Mouse (Mus musculus): ENCODE data around the gene Chordc1.
"Not testable (repeated sequence)": the region's sequence is repeated elsewhere in the genome, so short reads cannot be mapped to it uniquely, and the experiment has no call there.

Gene Chordc1

GRCm38 (mm10) chr9:18291571-18292429 lies at the start of gene Chordc1:
Gene Chordc1, plus strand, starts transcription at chr9:18292125.
- peak; percentile 90 for DNase-seq (ENCODE audit: low read depth)

GRCm38 (mm10) chr9:18275901-18276300 lies 16.0 kb upstream of the Chordc1 start:
- DNase-seq (ENCODE audit: low read depth) = no peak

- DNase-seq (ENCODE audit: low read depth) = no peak
These were observed 15.1 kb upstream of the Chordc1 start for GRCm38 (mm10) chr9:18276844-18277243.

GRCm38 (mm10) chr9:18277497-18277896 lies 14.4 kb upstream of the Chordc1 start:
- DNase-seq (ENCODE audit: low read depth) = no peak

GRCm38 (mm10) chr9:18278693-18279092 lies 13.2 kb upstream of the Chordc1 start:
- DNase-seq (ENCODE audit: low read depth) = not testable (repeated sequence)

GRCm38 (mm10) chr9:18292443-18292922 lies 558 bp downstream of the Chordc1 start:
- DNase-seq (ENCODE audit: low read depth) = no peak

GRCm38 (mm10) chr9:18293026-18293781 lies 1.3 kb downstream of the Chordc1 start:
- no peak for DNase-seq (ENCODE audit: low read depth)

- DNase-seq (ENCODE audit: low read depth) = no peak
These were observed 6.4 kb downstream of the Chordc1 start for GRCm38 (mm10) chr9:18298301-18298700.

- DNase-seq (ENCODE audit: low read depth) = no peak
These were observed 28.1 kb downstream of the Chordc1 start for GRCm38 (mm10) chr9:18319990-18320389.

Data from fibroblast of lung, adult 2 months (primary cell).